Mouse (Mus musculus) lung, embryonic 14.5 days (tissue): Measurements from ENCODE around the gene Fads2. TPM values are rescaled to one million over a fixed set of nuclear protein-coding genes. Genes with fewer than 3 reads are reported as not detected.

ENCODE experiments used
- ATAC-seq: fragments of 200-750 bp; cut with Nextera tagmentation; 2 replicates; pipeline ENCODE4 v1.8.0; 2017; ENCODE audit warnings: mild to moderate bottlenecking, moderate TSS enrichment, moderate library complexity; ENCODE audit not compliant: insufficient read depth
- DNase-seq: peaks from one replicate; pipeline ENCODE4 v3.0.0-alpha.2; 2015
- H3K27ac ChIP-seq: fragments of 300-500 bp; sonication (generic); 2 replicates; pipeline ENCODE4 v1.5.1; 2014; ENCODE audit warnings: low read depth, mild to moderate bottlenecking, moderate library complexity
- H3K27me3 ChIP-seq: fragments of 300-500 bp; sonication (generic); 2 replicates; pipeline ENCODE4 v1.6.1; 2014; ENCODE audit warnings: low read length, control low read depth; ENCODE audit not compliant: insufficient read depth
- H3K36me3 ChIP-seq: fragments of 300-500 bp; sonication (generic); 2 replicates; pipeline ENCODE4 v1.6.1; 2014; ENCODE audit warnings: control low read depth; ENCODE audit not compliant: insufficient read depth
- H3K4me1 ChIP-seq: fragments of 300-500 bp; sonication (generic); 2 replicates; pipeline ENCODE4 v1.6.1; 2014; ENCODE audit warnings: antibody characterized with exemption, control low read depth; ENCODE audit not compliant: insufficient read depth
- H3K4me2 ChIP-seq: fragments of 300-500 bp; sonication (generic); 2 replicates; pipeline ENCODE4 v1.6.1; 2014; ENCODE audit warnings: mild to moderate bottlenecking
- H3K4me3 ChIP-seq: fragments of 300-500 bp; sonication (generic); 2 replicates; pipeline ENCODE4 v1.5.1; 2014; ENCODE audit warnings: low read depth, low read length
- H3K9ac ChIP-seq: fragments of 300-500 bp; sonication (generic); 2 replicates; pipeline ENCODE4 v1.6.1; 2014
- H3K9me3 ChIP-seq: fragments of 300-500 bp; sonication (generic); 2 replicates; pipeline ENCODE4 v1.6.1; 2016; ENCODE audit warnings: low read depth, low read length, control low read depth
- CTCF ChIP-seq: IDR thresholded peaks from 2 replicates; pipeline ENCODE4 v1.5.1; 2016; ENCODE audit warnings: antibody characterized with exemption, low read depth
- WGBS: fragments of 180-500 bp; shearing (Covaris S2); extraction: QIAGEN DNeasy Blood & Tissue Kit; methylation state at CpG from one replicate; pipeline ENCODE4 v1.1.7; 2014; 5-methylcytosine and 5-hydroxymethylcytosine counted together
- polyA plus RNA-seq: library from polyadenylated mRNA; unstranded; fragments of >200 nt; fragmentation: Nextera tagmentation; extraction: Ambion mirVana; gene quantifications from 2 replicates; pipeline ENCODE4 v1.2.1, GENCODE M21; 2014

The Fads2 gene
- polyA plus RNA-seq, 1 experiment from 2014 or later = 40.5 TPM

DNA sequence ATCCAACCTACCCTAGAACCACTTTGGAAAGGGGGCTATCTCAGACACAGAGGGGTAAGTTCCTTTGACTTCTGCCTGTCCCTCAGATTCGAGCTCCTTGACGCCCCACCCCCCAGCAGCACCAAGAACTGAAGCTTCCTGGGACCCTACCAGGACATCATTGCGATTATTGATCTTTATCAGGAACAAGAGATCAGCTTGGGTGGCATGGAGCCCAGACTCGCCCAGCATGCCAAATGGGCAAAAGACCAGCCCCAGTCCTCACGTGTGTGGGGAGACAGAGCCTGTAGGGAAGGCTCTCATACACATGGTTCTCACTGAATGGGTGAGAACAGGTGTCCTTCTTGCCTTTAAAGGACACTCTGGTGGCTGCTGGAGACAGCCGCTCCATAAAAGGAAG is 2.7 kb upstream of the Fads2 start:
- H3K27ac ChIP-seq = no peak overlapping the region
- ATAC-seq (no peak), DNase-seq (no peak)
- no peak overlapping the region for H3K9ac ChIP-seq
- H3K4me3 ChIP-seq = no peak overlapping the region
- 82% methylated on average over 6 of the region's 6 CpGs for WGBS
- H3K27me3 ChIP-seq = no peaks in the 10 kb centered on the region
- TF ChIP-seq CTCF = no peak
- H3K4me1 ChIP-seq = peaks cover 5% of the 10 kb centered on the region; the same call in 1 of the 2 replicates
- H3K36me3 ChIP-seq = no peaks in the 10 kb centered on the region
- H3K4me2 ChIP-seq = no peak overlapping the region
- H3K9me3 ChIP-seq = no peaks in the 10 kb centered on the region

DNA sequence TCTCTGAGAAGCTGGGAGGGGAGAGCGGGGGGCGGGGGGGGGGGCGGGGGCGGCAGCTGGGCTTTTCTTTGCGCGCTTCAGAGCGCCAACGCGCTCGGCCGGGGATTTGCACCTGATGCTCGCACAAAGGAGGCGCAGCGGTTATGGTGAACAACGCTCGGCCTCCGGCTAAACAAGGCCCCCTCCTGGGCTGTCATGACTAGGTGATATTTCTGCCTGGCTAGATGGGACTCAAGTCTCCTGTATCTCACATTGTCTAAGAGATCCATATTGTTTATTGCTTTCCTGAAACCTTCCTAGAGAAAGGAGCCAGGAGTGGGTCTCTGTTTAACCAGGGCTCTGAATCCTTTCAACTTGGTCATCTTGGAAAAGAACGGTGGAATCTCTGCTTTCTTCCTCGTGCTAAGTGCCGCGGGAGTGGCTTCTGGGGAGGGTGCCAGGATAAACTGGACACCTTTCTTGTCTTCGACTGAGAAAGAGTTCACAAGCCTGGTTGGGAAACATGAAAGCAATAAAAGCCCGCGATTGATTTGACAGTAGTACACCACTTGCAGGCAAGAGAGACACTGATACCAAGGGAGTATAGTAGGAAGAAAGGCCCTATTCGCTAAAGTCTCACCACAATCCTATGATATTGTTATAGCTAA is 631 bp upstream of the Fads2 start:
- ATAC-seq = peak; percentile 50; the same call in 1 of the 2 replicates
- Histone ChIP-seq H3K27me3 (no peaks in the 10 kb centered on the region), H3K4me3 (peak overlapping the region; percentile 78), H3K9ac (peak overlapping the region; percentile 74), H3K4me1 (peaks cover 5% of the 10 kb centered on the region; the same call in 1 of the 2 replicates), H3K4me2 (peak overlapping the region; percentile 71), H3K9me3 (no peaks in the 10 kb centered on the region), H3K27ac (peak overlapping the region; percentile 87), H3K36me3 (peaks cover 4% of the 10 kb centered on the region)
- TF ChIP-seq CTCF = no peak
- DNase-seq = peak; percentile 39
- 4% methylated on average over 20 of the region's 25 CpGs for WGBS

DNA sequence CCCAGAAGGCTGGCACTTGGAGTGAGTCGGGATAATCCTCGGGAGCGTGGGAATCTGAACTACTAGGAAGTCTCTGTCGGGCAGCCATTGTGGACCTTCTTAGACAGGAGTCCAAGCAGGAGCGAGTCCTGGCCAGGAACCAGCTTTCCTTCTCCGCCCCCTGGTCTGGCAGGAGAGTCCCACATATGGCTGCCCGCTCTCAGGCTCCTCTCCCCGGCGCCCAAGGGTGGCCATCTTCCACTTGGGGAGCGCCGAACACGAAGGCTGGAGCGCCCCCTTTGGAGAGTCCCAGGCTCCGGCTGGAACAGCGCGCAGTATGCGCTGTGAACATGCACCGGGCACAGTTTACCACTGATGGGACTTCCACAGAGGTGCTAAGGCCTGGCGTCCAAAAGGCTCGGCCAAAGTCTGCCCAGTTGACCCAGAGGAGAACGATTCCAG is 895 bp downstream of the Fads2 start:
- Histone ChIP-seq H3K36me3 (peaks cover 20% of the 10 kb centered on the region), H3K4me3 (peak overlapping the region; percentile 78), H3K4me1 (peaks cover 5% of the 10 kb centered on the region; the same call in 1 of the 2 replicates), H3K9ac (peak overlapping the region; percentile 74), H3K27me3 (no peaks in the 10 kb centered on the region), H3K4me2 (peak overlapping the region; percentile 71), H3K9me3 (no peaks in the 10 kb centered on the region), H3K27ac (peak overlapping the region; percentile 87)
- ATAC-seq (peak; percentile 54), DNase-seq (peak; percentile 92)
- WGBS = under 1% methylated on average over 21 of the region's 21 CpGs
- TF ChIP-seq CTCF = peak; percentile 80

DNA sequence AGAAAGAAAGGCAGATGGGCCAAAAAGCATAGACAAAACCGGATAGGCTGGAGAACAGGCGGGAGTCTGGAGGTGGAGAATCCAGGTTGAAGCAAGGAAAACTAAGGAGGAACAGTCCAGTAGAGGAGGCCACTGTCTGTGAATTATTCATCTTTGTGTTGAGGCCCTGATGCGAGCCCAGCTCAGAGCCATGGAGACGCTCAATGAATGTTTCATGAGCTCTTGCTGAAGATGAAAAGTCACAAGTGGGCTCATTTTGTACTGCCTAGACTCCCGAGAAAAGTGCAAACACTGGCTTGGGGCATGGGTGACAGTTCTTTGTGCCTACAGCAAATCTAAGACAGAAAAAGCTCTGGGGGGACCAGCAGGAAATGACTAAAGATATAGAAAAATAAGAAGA is 3.7 kb downstream of the Fads2 start:
- Histone ChIP-seq H3K9ac (no peak overlapping the region), H3K9me3 (no peaks in the 10 kb centered on the region), H3K4me3 (no peak overlapping the region), H3K27ac (no peak overlapping the region), H3K4me2 (no peak overlapping the region), H3K27me3 (no peaks in the 10 kb centered on the region), H3K4me1 (peaks cover 5% of the 10 kb centered on the region; the same call in 1 of the 2 replicates), H3K36me3 (peaks cover 40% of the 10 kb centered on the region)
- TF ChIP-seq CTCF = no peak
- no peak for ATAC-seq
- no peak for DNase-seq
- WGBS = 81% methylated on average over 5 of the region's 5 CpGs

DNA sequence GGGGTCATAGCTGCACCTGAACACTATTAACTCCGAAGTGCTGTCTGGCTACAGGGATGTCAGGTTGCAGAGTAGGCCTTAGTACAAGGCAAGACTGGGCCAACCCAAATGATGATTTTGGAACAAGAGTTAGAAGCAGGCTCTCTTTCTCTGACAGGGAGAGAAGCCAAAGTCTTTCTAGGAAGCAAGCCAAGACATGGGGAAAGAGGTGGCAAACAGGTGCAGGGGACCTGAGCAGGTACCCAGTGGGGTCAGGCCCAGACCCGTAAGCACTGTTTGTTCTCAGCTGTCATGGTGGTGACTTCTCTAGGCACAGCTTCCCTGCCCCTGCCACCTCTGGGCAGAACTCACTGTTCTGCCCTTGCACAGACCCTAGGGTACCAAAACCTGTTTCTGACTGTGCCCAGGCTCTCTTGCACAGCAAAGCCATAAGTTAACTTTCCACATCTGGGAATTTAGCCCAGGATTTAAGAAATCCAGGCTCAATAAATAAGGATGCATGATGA is 5.1 kb downstream of the Fads2 start:
- H3K4me2 ChIP-seq = no peak overlapping the region
- 80% methylated on average over 2 of the region's 2 CpGs for WGBS

DNA sequence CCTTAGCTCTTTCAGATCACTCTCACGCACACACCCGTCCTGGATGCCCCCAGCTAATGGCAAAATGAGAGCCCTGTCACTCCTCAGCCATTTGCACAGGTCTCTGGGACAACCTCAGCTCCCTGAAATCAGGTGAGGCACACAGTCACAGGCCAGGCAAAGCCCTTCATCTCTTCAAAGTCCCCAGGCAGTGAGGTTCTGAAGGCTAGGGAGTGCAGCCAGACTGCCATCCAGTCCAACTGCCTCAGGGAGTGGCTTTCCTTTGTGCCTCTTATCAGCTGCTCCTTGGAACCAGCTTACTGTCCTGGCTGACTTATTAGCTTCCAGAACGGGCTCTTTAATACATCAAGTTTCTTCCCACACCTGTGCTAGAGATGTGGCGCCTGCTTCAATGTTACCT is 6.9 kb downstream of the Fads2 start:
- Histone ChIP-seq H3K36me3 (peaks cover 71% of the 10 kb centered on the region), H3K9me3 (no peaks in the 10 kb centered on the region), H3K4me2 (no peak overlapping the region), H3K9ac (0 out of 2 replicates have a peak overlapping the region, but pooled peaks have one; percentile 4), H3K27ac (no peak overlapping the region), H3K27me3 (no peaks in the 10 kb centered on the region), H3K4me1 (peaks cover 3% of the 10 kb centered on the region; the same call in 1 of the 2 replicates), H3K4me3 (no peak overlapping the region)
- ATAC-seq (no peak), DNase-seq (no peak)
- 64% methylated on average over 4 of the region's 4 CpGs for WGBS
- TF ChIP-seq CTCF = no peak

More for the DNA sequence above, 5.1 kb downstream of the Fads2 start:
- Histone ChIP-seq H3K9ac (no peak overlapping the region), H3K27me3 (no peaks in the 10 kb centered on the region), H3K4me3 (no peak overlapping the region), H3K4me1 (peaks cover 5% of the 10 kb centered on the region; the same call in 1 of the 2 replicates), H3K36me3 (peaks cover 54% of the 10 kb centered on the region), H3K27ac (no peak overlapping the region), H3K9me3 (no peaks in the 10 kb centered on the region)
- ATAC-seq (no peak), DNase-seq (no peak)
- no peak for TF ChIP-seq CTCF

DNA sequence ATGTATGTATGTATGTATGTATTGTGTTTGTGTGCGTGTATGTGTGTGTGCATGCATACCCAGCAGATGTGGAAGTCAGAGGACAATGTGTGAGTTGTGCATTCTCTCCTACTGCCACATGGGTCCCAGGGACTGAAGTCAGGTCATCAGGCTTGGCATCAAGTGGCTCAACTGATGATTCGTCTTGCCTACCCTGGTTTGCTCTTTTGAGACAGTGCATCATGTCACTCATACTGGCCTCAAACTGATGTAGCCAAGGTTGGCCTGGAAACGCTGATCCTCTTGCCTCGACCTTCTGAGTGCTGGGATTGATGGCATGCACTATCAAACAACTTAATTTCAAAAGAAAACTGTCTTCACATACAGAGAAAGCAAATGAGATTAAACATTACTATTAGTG is 7.7 kb downstream of the Fads2 start:
- DNase-seq = no peak
- Histone ChIP-seq H3K36me3 (peaks cover 80% of the 10 kb centered on the region), H3K9ac (no peak overlapping the region), H3K9me3 (no peaks in the 10 kb centered on the region), H3K27ac (no peak overlapping the region), H3K4me2 (no peak overlapping the region), H3K4me3 (no peak overlapping the region), H3K27me3 (no peaks in the 10 kb centered on the region), H3K4me1 (no peaks in the 10 kb centered on the region)
- TF ChIP-seq CTCF = no peak
- ATAC-seq = no peak
- WGBS = 84% methylated on average over 4 of the region's 4 CpGs
